In genomic region chr2:113216746-113217461, GRCm38 (mm10) we compare ENCODE assay signal across 9 mouse cellular contexts. TPM values are rescaled to one million over a fixed set of nuclear protein-coding genes. Genes with fewer than 3 reads are reported as not detected.
A peak's percentile ranks its signal among the peaks of the same experiment; 100 is the strongest.
DNase-seq lines count a peak whose midpoint lies in the region; ATAC-seq and TF ChIP-seq lines count a peak whose summit lies in the region.
"Had no signal": no experiment of that assay in that cellular context is flagged by ENCODE, and none has a peak within 500 bp of the region (broad histone marks: within the 10 kb centered on the region; RNA-seq: fewer than 3 reads in every experiment).

Gene Ryr3, minus strand, starts transcription at chr2:113217096.

- TF ChIP-seq CTCF in testis, adult 2 months (IDR thresholded peaks at IDR 0.05; ENCODE audit: control insufficient read depth, insufficient read depth, insufficient replicate concordance, low read depth, low read length), result no peak

- H3K27ac ChIP-seq in heart, embryonic 16.5 days (ENCODE audit: low read length), result no peak within 1 kb of the TSS
- H3K27ac ChIP-seq in midbrain, embryonic 14.5 days (replicated peaks; ENCODE audit: low read depth, low read length), result peak within 1 kb of the TSS; percentile 89
- no peak within 1 kb of the TSS for H3K27ac ChIP-seq in testis, adult 2 months (ENCODE audit: control insufficient read depth, insufficient read depth, low read depth, low read length)

- H3K9ac ChIP-seq in heart, embryonic 16.5 days (ENCODE audit: low read length), result peak within 1 kb of the TSS; percentile 64
- peak within 1 kb of the TSS; percentile 69 for H3K9ac ChIP-seq in midbrain, embryonic 14.5 days (replicated peaks; ENCODE audit: low read length)

- DNase-seq in urinary bladder, adult 2 months (ENCODE audit: low spot score), result peak; percentile 40
- DNase-seq in urinary bladder, postnatal 36 days (ENCODE audit: low spot score in 2 of 2), result no peak
- DNase-seq in embryo, embryonic 11.5 days (ENCODE audit: low read depth, low spot score), result peak; percentile 24
- peak; percentile 54 to 57 for DNase-seq in left cerebral cortex, adult 8-10 months (ENCODE audit: low spot score in 2 of 2)
- peak; percentile 87 for DNase-seq in midbrain, embryonic 14.5 days

- H3K36me3 ChIP-seq in heart, embryonic 16.5 days (ENCODE audit: control insufficient read depth, insufficient read depth), result no peaks in the 10 kb centered on the region
- H3K36me3 ChIP-seq in midbrain, embryonic 14.5 days (ENCODE audit: control insufficient read depth, insufficient read depth, low read length), result no peaks in the 10 kb centered on the region
- H3K36me3 ChIP-seq in testis, adult 2 months (ENCODE audit: control insufficient read depth, insufficient read depth, low read length), result no peaks in the 10 kb centered on the region

- H3K9me3 ChIP-seq in heart, embryonic 16.5 days (replicated peaks; ENCODE audit: control insufficient read depth, low read length), result no peaks in the 10 kb centered on the region
- H3K9me3 ChIP-seq in midbrain, embryonic 14.5 days (ENCODE audit: control insufficient read depth, low read length), result no peaks in the 10 kb centered on the region

- peaks cover 25% of the 10 kb centered on the region for H3K27me3 ChIP-seq in heart, embryonic 16.5 days (ENCODE audit: control insufficient read depth, insufficient read depth, low read length)
- peaks cover 8% of the 10 kb centered on the region; the same call in 1 of the 2 replicates for H3K27me3 ChIP-seq in midbrain, embryonic 14.5 days (ENCODE audit: control insufficient read depth, insufficient read depth, low read length)
- H3K27me3 ChIP-seq in testis, adult 2 months (ENCODE audit: control insufficient read depth, insufficient read depth, low read length), result no peaks in the 10 kb centered on the region

- H3K4me1 ChIP-seq in heart, embryonic 16.5 days (ENCODE audit: control insufficient read depth, insufficient read depth, low read length), result no peaks in the 10 kb centered on the region
- H3K4me1 ChIP-seq in midbrain, embryonic 14.5 days (ENCODE audit: control insufficient read depth, insufficient read depth, low read length), result 0 out of 2 replicates have a peak, but pooled peaks cover 8% of the 10 kb centered on the region
- H3K4me1 ChIP-seq in testis, adult 2 months (ENCODE audit: control insufficient read depth, insufficient read depth, low read length), result peaks cover 7% of the 10 kb centered on the region

- peak within 1 kb of the TSS; percentile 60 for H3K4me3 ChIP-seq in heart, embryonic 16.5 days (ENCODE audit: low read length)
- H3K4me3 ChIP-seq in midbrain, embryonic 14.5 days (replicated peaks; ENCODE audit: low read depth, low read length), result peak within 1 kb of the TSS; percentile 64
- H3K4me3 ChIP-seq in testis, adult 2 months (ENCODE audit: control insufficient read depth, low read depth, low read length), result peak within 1 kb of the TSS; percentile 37

- TF ChIP-seq POLR2A in testis, adult 2 months (IDR thresholded peaks at IDR 0.05; ENCODE audit: control insufficient read depth, low read depth, low read length), result no peak

- 1% methylated on average over 67 of the region's 72 CpGs for WGBS in heart, embryonic 16.5 days
- under 1% methylated on average over 65 of the region's 72 CpGs for WGBS in midbrain, embryonic 14.5 days

- peak within 1 kb of the TSS; percentile 78 for H3K4me2 ChIP-seq in heart, embryonic 16.5 days (ENCODE audit: low read depth, low read length)
- peak within 1 kb of the TSS; percentile 83 for H3K4me2 ChIP-seq in midbrain, embryonic 14.5 days (ENCODE audit: low read length)

- peak; percentile 93 for ATAC-seq in heart, embryonic 16.5 days (replicated peaks; ENCODE audit: extremely low read depth, insufficient read depth, low FRiP score)
- peak; percentile 93 for ATAC-seq in midbrain, embryonic 14.5 days (ENCODE audit: low FRiP score, low TSS enrichment)
- ATAC-seq in monocyte, adult 5-6 weeks (replicated peaks; ENCODE audit: insufficient number of reproducible peaks, low FRiP score, low TSS enrichment, poor library complexity, severe bottlenecking), result no peak

RNA-seq across cellular contexts. Expression of gene Ryr3, which starts in this region (rescaled TPM):
- 15.1 and 18.7 TPM in 2 replicates for polyA plus RNA-seq in urinary bladder, adult 2 months (2012; rRNA removed)
- 2.7 TPM in 2 replicates for polyA plus RNA-seq in heart, embryonic 16.5 days (2015; fragmentation: Nextera tagmentation; extraction: Ambion mirVana)
- 10 to 100 TPM; 35.9 to 40.1 (median 38.6) TPM for total RNA-seq in left cerebral cortex, adult 8-10 months (2022)
- polyA plus RNA-seq in midbrain, embryonic 14.5 days (2014; fragmentation: Nextera tagmentation; extraction: Ambion mirVana), result 4.3 and 7.4 TPM in 2 replicates
- polyA plus RNA-seq in testis, adult 2 months (2012; rRNA removed), result 2.2 and 2.6 TPM in 2 replicates
- total RNA-seq in monocyte, adult 5-6 weeks (2017), result 0.11 to 0.19 TPM in 2 of 3 replicates, not detected in the other
- total RNA-seq: common myeloid progenitor, adult 5-6 weeks had no signal

Comparison
In these comparisons a context has a peak if more than half of its experiments do, and no peak if none do; other contexts are left out.
1. RNA of gene Ryr3 (total RNA-seq): 35.9 to 40.1 TPM in left cerebral cortex, adult 8-10 months; 0.11 to 0.19 TPM in monocyte, adult 5-6 weeks; every median in the first group is over 10 times any median in the second.
2. DNase-seq: peak in urinary bladder, adult 2 months (single experiment), embryo, embryonic 11.5 days (single experiment), left cerebral cortex, adult 8-10 months (2 of 2) and midbrain, embryonic 14.5 days (single experiment); none in urinary bladder, postnatal 36 days (0 of 2).
3. Peak in every context shown above with its lines, with median percentiles within 50 percentile points of each other: H3K4me3 ChIP-seq.